Mouse (Mus musculus) G1E (cell line): Measurements from ENCODE around the gene Slc36a4. TPM values are rescaled to one million over a fixed set of nuclear protein-coding genes. Genes with fewer than 3 reads are reported as not detected.

Experiments used
- ATAC-seq: 2 replicates; pipeline ENCODE4 v1.8.0; 2016; ENCODE audit warnings: mild to moderate bottlenecking; ENCODE audit not compliant: insufficient number of reproducible peaks, poor library complexity, low FRiP score, severe bottlenecking; ENCODE audit errors: extremely low read depth
- DNase-seq: peaks from one replicate; pipeline ENCODE4 v3.0.0; 2012; ENCODE audit warnings: low spot score
- H3K27me3 ChIP-seq: 2 replicates; pipeline ENCODE4 v1.6.1; 2012; ENCODE audit warnings: mild to moderate bottlenecking, low read length, inconsistent platforms; ENCODE audit not compliant: insufficient read depth
- H3K36me3 ChIP-seq: replicated peaks from 2 replicates; pipeline ENCODE3; 2012; ENCODE audit warnings: mild to moderate bottlenecking, inconsistent platforms
- H3K4me1 ChIP-seq: 2 replicates; pipeline ENCODE4 v1.6.1; 2012; ENCODE audit warnings: low read depth, low read length, inconsistent platforms, mixed read lengths; ENCODE audit not compliant: insufficient read depth
- H3K4me3 ChIP-seq: 2 replicates; pipeline ENCODE4 v1.5.1; 2012; ENCODE audit warnings: low read depth, mild to moderate bottlenecking, inconsistent platforms, low read length, moderate library complexity, mixed read lengths
- H3K9me3 ChIP-seq: replicated peaks from 2 replicates; pipeline ENCODE4 v1.6.1; 2012; ENCODE audit warnings: inconsistent platforms
- CTCF ChIP-seq: IDR thresholded peaks from 2 replicates; pipeline ENCODE4 v1.5.1; 2012; ENCODE audit warnings: low read depth, low read length, inconsistent platforms, mixed read lengths
- GATA1 ChIP-seq: IDR thresholded peaks from 2 replicates; pipeline ENCODE4 v1.6.1; 2012; ENCODE audit warnings: borderline replicate concordance, low read length, inconsistent platforms, mixed read lengths
- GATA2 ChIP-seq: IDR thresholded peaks from 2 replicates; pipeline ENCODE4 v1.6.1; 2012; ENCODE audit warnings: low read depth, low read length, inconsistent platforms, borderline replicate concordance
- POLR2AphosphoS5 ChIP-seq: IDR thresholded peaks from 2 replicates; pipeline ENCODE4 v1.6.1; 2012; ENCODE audit warnings: low read depth, low read length, inconsistent platforms; ENCODE audit not compliant: insufficient replicate concordance
- TAL1 ChIP-seq: conservative IDR thresholded peaks from 2 replicates; pipeline ENCODE4 v1.6.1; 2012; ENCODE audit warnings: low read depth, low read length, inconsistent platforms, mixed read lengths
- polyA plus RNA-seq: library from polyadenylated mRNA; stranded (reverse); fragments of >175 nt; gene quantifications from 2 replicates; pipeline ENCODE4 v1.2.3, GENCODE M21; 2012
- total RNA-seq, 2 experiments: library from RNA; stranded (forward) in 1 of 2; stranded (reverse) in 1 of 2; fragments of 200-1000 nt in 1 of 2; fragments of >200 nt in 1 of 2; fragmentation: Nextera tagmentation in 1 of 2; gene quantifications; 2 replicates each; pipeline ENCODE4 v1.2.3; 2014 to 2017

The Slc36a4 gene
- total and polyA plus RNA-seq, 3 experiments: 0.05 TPM; not detected in 2

DNA sequence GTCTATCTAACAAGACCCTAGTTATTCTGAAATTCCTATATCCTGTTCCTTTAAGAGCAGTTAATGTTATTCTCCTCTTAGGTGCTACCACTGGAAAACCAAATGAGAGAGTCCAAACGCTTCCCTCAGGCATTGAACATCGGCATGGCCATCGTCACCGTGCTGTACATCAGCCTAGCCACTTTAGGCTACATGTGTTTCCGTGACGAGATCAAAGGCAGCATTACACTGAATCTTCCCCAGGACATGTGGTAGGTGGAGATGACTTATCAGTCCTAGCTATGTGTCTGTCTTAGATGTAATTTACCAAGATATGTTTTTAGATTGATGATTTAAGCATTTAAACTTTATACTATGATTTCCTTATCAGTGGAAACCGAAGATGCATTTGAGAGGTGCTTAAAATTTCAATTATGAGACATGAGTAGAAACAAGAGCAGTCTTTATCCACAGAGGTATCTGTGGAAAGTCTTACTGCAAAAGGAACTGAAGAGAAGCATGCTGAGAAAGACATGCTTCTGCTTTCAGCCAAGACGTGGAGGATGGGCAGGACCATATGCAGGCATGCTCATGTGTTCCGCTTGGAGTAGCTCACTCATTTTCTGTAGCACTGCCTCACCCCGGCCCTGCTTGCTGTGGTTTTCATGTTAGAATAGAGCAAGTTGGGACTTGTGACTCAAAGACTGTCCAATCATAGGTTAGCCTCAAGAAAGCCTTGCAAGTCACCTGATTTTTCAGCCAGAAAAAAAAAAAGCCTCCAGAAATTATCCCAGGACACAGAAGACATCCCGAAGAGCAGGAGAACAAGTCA is 24.7 kb downstream of the Slc36a4 start:
- no peak overlapping the region for H3K4me3 ChIP-seq

DNA sequence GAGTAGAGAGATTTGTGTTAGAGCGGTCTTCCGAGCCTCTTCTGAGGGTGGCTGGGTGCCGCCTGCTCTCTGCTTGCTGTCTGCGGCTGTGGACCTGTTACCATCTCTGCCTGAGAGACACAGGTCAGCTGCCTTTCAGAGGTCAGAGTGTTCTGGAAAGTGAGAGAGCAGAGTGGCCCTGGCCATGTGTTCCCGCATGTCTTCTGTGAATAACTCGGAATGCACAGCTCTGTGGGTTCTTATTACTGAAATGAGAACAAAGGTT is 25.3 kb downstream of the Slc36a4 start:
- no peak for ATAC-seq
- Histone ChIP-seq H3K4me3 (no peak overlapping the region), H3K36me3 (no peaks in the 10 kb centered on the region), H3K27me3 (peaks cover 2% of the 10 kb centered on the region; the same call in 1 of the 2 replicates), H3K9me3 (no peaks in the 10 kb centered on the region), H3K4me1 (no peaks in the 10 kb centered on the region)
- TF ChIP-seq GATA2: no peak
- TF ChIP-seq GATA1: no peak
- TF ChIP-seq TAL1: no peak
- TF ChIP-seq POLR2AphosphoS5: no peak
- no peak for TF ChIP-seq CTCF
- DNase-seq: no peak

More for the DNA sequence above, 24.7 kb downstream of the Slc36a4 start:
- DNase-seq (no peak), ATAC-seq (no peak)
- Histone ChIP-seq H3K9me3 (no peaks in the 10 kb centered on the region), H3K36me3 (no peaks in the 10 kb centered on the region), H3K4me1 (no peaks in the 10 kb centered on the region), H3K27me3 (peaks cover 2% of the 10 kb centered on the region; the same call in 1 of the 2 replicates)
- TF ChIP-seq TAL1: no peak
- TF ChIP-seq CTCF: no peak
- no peak for TF ChIP-seq POLR2AphosphoS5
- TF ChIP-seq GATA1: no peak
- TF ChIP-seq GATA2: no peak

DNA sequence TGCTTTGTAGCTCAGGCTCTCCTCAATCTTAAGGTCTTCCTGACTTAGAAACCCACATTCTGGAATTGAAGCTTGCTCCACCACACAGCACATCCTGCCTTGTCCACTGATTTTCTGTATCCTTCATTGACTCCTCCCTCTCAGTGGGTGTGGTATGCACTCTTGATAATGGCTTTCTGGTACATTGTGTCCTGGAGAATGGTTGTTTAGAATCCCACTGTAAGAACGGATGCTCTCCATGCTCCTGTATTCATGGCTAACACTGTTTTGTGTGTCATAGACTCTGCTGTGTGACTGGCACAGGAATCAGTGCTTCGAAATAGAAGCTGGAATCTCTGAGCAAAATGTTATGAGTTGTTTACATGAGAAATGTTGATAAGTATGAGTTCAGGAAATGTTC is 28.0 kb downstream of the Slc36a4 start:
- Histone ChIP-seq H3K36me3 (no peaks in the 10 kb centered on the region), H3K4me3 (no peak overlapping the region), H3K27me3 (peaks cover 4% of the 10 kb centered on the region; the same call in 1 of the 2 replicates), H3K9me3 (no peaks in the 10 kb centered on the region), H3K4me1 (no peaks in the 10 kb centered on the region)
- DNase-seq (no peak), ATAC-seq (no peak)
- TF ChIP-seq GATA2 (no peak), TAL1 (no peak), CTCF (no peak), POLR2AphosphoS5 (no peak), GATA1 (no peak)

DNA sequence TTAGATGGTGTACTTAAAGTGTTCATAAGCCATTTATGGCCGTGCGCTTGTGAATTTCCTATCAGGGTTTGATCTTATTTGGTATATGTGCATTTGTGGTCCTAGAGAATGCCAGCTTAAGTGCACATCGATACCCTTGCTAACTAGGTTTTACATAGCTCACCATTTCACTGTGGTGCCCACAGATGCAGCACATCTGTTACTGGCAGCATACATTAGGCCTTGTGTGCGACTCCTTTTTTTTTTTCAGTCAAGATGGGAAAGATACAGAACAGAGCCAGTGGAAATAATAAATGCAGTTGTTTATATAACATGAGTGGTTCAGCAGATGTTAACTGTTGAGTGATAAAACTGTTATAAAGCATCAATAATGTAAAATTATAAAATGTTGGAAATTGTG is 31.9 kb downstream of the Slc36a4 start:
- Histone ChIP-seq H3K36me3 (no peaks in the 10 kb centered on the region), H3K4me1 (no peaks in the 10 kb centered on the region), H3K4me3 (no peak overlapping the region), H3K9me3 (no peaks in the 10 kb centered on the region), H3K27me3 (peaks cover 10% of the 10 kb centered on the region)
- DNase-seq: no peak
- no peak for TF ChIP-seq GATA1
- no peak for TF ChIP-seq POLR2AphosphoS5
- TF ChIP-seq TAL1: no peak
- TF ChIP-seq CTCF: no peak
- TF ChIP-seq GATA2: no peak
- no peak for ATAC-seq

DNA sequence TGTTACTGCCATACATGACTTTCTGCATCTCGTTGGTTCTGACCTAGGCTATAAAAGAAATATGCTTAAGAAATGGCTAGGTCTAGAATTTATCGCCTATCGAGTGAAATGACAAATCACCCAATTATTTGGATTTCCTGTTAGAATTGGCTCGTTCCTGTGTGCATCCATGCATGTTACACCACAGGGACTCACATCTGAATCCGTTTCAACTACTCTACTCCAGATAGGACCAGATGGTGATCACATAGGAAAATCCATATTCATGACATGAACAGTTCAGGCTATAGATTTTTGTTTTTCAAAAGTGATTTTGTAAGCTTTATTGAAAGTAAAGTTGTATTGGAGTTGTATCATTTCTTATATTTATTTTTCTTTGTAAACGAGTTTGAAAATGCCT is 32.4 kb downstream of the Slc36a4 start:
- H3K4me1 ChIP-seq: no peaks in the 10 kb centered on the region
- H3K27me3 ChIP-seq: peaks cover 8% of the 10 kb centered on the region
- TF ChIP-seq GATA1 (no peak), TAL1 (no peak), CTCF (no peak), GATA2 (no peak), POLR2AphosphoS5 (no peak)
- no peaks in the 10 kb centered on the region for H3K36me3 ChIP-seq
- no peaks in the 10 kb centered on the region for H3K9me3 ChIP-seq
- no peak for DNase-seq
- H3K4me3 ChIP-seq: no peak overlapping the region
- no peak for ATAC-seq

DNA sequence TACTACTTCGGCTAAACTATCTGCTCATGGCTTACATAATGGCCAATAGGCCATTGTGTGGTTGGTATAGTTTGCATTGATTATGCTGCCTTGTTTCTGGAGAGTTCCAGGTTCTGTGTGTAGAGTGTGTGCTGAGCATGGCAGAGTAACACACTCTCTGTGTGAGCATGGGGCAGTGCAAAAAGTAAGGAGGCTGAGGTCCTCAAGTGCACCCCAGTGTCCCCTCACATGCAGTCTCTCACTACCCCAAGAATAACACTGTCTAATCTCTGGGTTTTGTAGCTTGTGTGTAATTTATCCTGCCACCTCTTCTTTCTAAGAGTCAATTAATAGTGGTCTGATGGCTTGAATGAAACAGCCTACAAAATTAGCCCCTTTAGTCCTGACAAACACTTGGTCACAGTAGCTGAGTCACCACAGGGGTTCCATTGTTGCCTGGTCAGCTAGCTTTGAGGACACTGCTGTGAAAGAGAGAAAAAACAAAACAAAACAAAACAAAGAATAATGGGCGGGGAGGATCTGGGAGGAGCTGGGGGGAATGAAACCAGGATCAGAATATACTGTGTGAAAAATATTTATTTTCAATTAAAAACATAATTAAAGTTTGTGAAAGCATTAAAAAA is 36.6 kb downstream of the Slc36a4 start:
- no peak for TF ChIP-seq CTCF
- TF ChIP-seq POLR2AphosphoS5: no peak
- Histone ChIP-seq H3K27me3 (peaks cover 7% of the 10 kb centered on the region), H3K4me1 (no peaks in the 10 kb centered on the region), H3K36me3 (no peaks in the 10 kb centered on the region), H3K4me3 (no peak overlapping the region), H3K9me3 (no peaks in the 10 kb centered on the region)
- DNase-seq: no peak
- no peak for ATAC-seq

- DNase-seq: no peak
- no peak for ATAC-seq
- no peaks in the 10 kb centered on the region for H3K9me3 ChIP-seq
These were observed 37.1 kb downstream of the Slc36a4 start for GRCm38 (mm10) chr9:15746636-15747035.

More at GRCm38 (mm10) chr9:15746636-15747035, 37.1 kb downstream of the Slc36a4 start:
- H3K27me3 ChIP-seq: peaks cover 7% of the 10 kb centered on the region
- H3K4me3 ChIP-seq: no peak overlapping the region
- H3K4me1 ChIP-seq: no peaks in the 10 kb centered on the region
- H3K36me3 ChIP-seq: no peaks in the 10 kb centered on the region
- TF ChIP-seq GATA1: no peak
- no peak for TF ChIP-seq CTCF
- TF ChIP-seq POLR2AphosphoS5: no peak
- no peak for TF ChIP-seq TAL1
- no peak for TF ChIP-seq GATA2
